Mouse (Mus musculus) spleen, adult 2 months (tissue): ENCODE data around the gene Mfsd11. TPM values are rescaled to one million over a fixed set of nuclear protein-coding genes. Genes with fewer than 3 reads are reported as not detected.

Experiments
- DNase-seq, 2 experiments: peaks; one replicate each; pipeline versions ENCODE4 v3.0.0 to v3.0.0-alpha.2; 2012 to 2021; ENCODE audit warnings: low spot score in 2 of 2, low read depth in 1 of 2
- H3K27ac ChIP-seq: fragments of 200-500 bp; 2 replicates; pipeline ENCODE4 v1.5.1; 2012; ENCODE audit warnings: low read length, inconsistent platforms; ENCODE audit not compliant: insufficient read depth
- H3K27me3 ChIP-seq: fragments of 200-500 bp; 2 replicates; pipeline ENCODE4 v1.6.1; 2012; ENCODE audit warnings: mild to moderate bottlenecking, moderate library complexity, low read length, inconsistent platforms; ENCODE audit not compliant: control insufficient read depth, insufficient read depth
- H3K36me3 ChIP-seq: fragments of 200-500 bp; 2 replicates; pipeline ENCODE4 v1.6.1; 2012; ENCODE audit warnings: mild to moderate bottlenecking, low read length, inconsistent platforms; ENCODE audit not compliant: control insufficient read depth, insufficient read depth
- H3K4me1 ChIP-seq: fragments of 200-500 bp; 2 replicates; pipeline ENCODE4 v1.6.1; 2011; ENCODE audit warnings: inconsistent platforms; ENCODE audit not compliant: control insufficient read depth, insufficient read depth, insufficient read length
- H3K4me3 ChIP-seq: fragments of 200-500 bp; 2 replicates; pipeline ENCODE4 v1.5.1; 2011; ENCODE audit warnings: mild to moderate bottlenecking, inconsistent platforms; ENCODE audit not compliant: insufficient read depth, insufficient read length; ENCODE audit errors: extremely low read depth
- CTCF ChIP-seq: fragments of 200-500 bp; IDR thresholded peaks from 2 replicates; pipeline ENCODE4 v1.5.1; 2011; ENCODE audit warnings: mild to moderate bottlenecking, inconsistent platforms; ENCODE audit not compliant: insufficient read depth, insufficient read length, insufficient replicate concordance; ENCODE audit errors: extremely low read depth
- POLR2A ChIP-seq: fragments of 200-500 bp; IDR thresholded peaks from 2 replicates; pipeline ENCODE4 v1.6.1; 2011; ENCODE audit warnings: low read depth, low read length, inconsistent platforms
- WGBS: fragments of 180-500 bp; shearing (Covaris S2); methylation state at CpG from one replicate; pipeline ENCODE4 v1.1.7; 2018; 5-methylcytosine and 5-hydroxymethylcytosine counted together
- polyA plus RNA-seq: library from polyadenylated mRNA; depleted of rRNA; stranded (reverse); fragments of >200 nt; gene quantifications from 2 replicates; pipeline ENCODE4 v1.2.3, GENCODE M21; 2012

Gene Mfsd11
- polyA plus RNA-seq, 1 experiment, result 14.2 TPM

- H3K36me3 ChIP-seq, result peaks cover 12% of the 10 kb centered on the region
Measured at GRCm38 (mm10) chr11:116865945-116866585, 13.8 kb downstream of the Mfsd11 start.

GRCm38 (mm10) chr11:116868129-116868528 lies 15.9 kb downstream of the Mfsd11 start:
- TF ChIP-seq POLR2A, result no peak
- no peak for TF ChIP-seq CTCF
- H3K4me3 ChIP-seq, result no peak overlapping the region
- H3K27me3 ChIP-seq, result no peaks in the 10 kb centered on the region
- peaks cover 20% of the 10 kb centered on the region for H3K36me3 ChIP-seq
- 60% methylated on average over 3 of the region's 3 CpGs for WGBS
- no peak for DNase-seq
- no peaks in the 10 kb centered on the region for H3K4me1 ChIP-seq
- H3K27ac ChIP-seq, result no peak overlapping the region

More at GRCm38 (mm10) chr11:116865945-116866585, 13.8 kb downstream of the Mfsd11 start:
- no peaks in the 10 kb centered on the region for H3K27me3 ChIP-seq
- WGBS, result 89% methylated on average over 12 of the region's 12 CpGs
- H3K27ac ChIP-seq, result no peak overlapping the region
- no peak for DNase-seq
- no peak overlapping the region for H3K4me3 ChIP-seq
- no peaks in the 10 kb centered on the region for H3K4me1 ChIP-seq
- TF ChIP-seq CTCF (no peak), POLR2A (no peak)

GRCm38 (mm10) chr11:116869223-116869622 lies 17.0 kb downstream of the Mfsd11 start:
- no peaks in the 10 kb centered on the region for H3K27me3 ChIP-seq
- peaks cover 27% of the 10 kb centered on the region for H3K36me3 ChIP-seq
- no peak overlapping the region for H3K4me3 ChIP-seq
- 94% methylated on average over 8 of the region's 8 CpGs for WGBS
- no peak overlapping the region for H3K27ac ChIP-seq
- H3K4me1 ChIP-seq, result no peaks in the 10 kb centered on the region
- TF ChIP-seq CTCF (no peak), POLR2A (no peak)
- DNase-seq, result no peak

GRCm38 (mm10) chr11:116869641-116870040 lies 17.4 kb downstream of the Mfsd11 start:
- Histone ChIP-seq H3K36me3 (peaks cover 30% of the 10 kb centered on the region), H3K4me1 (no peaks in the 10 kb centered on the region), H3K27me3 (no peaks in the 10 kb centered on the region), H3K27ac (no peak overlapping the region), H3K4me3 (no peak overlapping the region)
- WGBS, result 81% methylated on average over 4 of the region's 4 CpGs
- TF ChIP-seq POLR2A (no peak), CTCF (no peak)
- DNase-seq, result no peak

GRCm38 (mm10) chr11:116871538-116871937 lies 19.3 kb downstream of the Mfsd11 start:
- no peak overlapping the region for H3K4me3 ChIP-seq

GRCm38 (mm10) chr11:116873987-116874386 lies 21.7 kb downstream of the Mfsd11 start:
- no peaks in the 10 kb centered on the region for H3K4me1 ChIP-seq
- 95% methylated on average over 20 of the region's 20 CpGs for WGBS
- H3K27me3 ChIP-seq, result no peaks in the 10 kb centered on the region
- DNase-seq, result no peak
- TF ChIP-seq POLR2A (no peak), CTCF (no peak)
- H3K27ac ChIP-seq, result no peak overlapping the region
- no peak overlapping the region for H3K4me3 ChIP-seq
- H3K36me3 ChIP-seq, result peaks cover 26% of the 10 kb centered on the region

More at GRCm38 (mm10) chr11:116871538-116871937, 19.3 kb downstream of the Mfsd11 start:
- peaks cover 26% of the 10 kb centered on the region for H3K36me3 ChIP-seq
- TF ChIP-seq POLR2A, result no peak
- H3K4me1 ChIP-seq, result no peaks in the 10 kb centered on the region
- WGBS, result 78% methylated on average over 9 of the region's 9 CpGs
- DNase-seq, result no peak
- no peak overlapping the region for H3K27ac ChIP-seq
- H3K27me3 ChIP-seq, result no peaks in the 10 kb centered on the region

GRCm38 (mm10) chr11:116878454-116878853 lies 26.2 kb downstream of the Mfsd11 start:
- no peaks in the 10 kb centered on the region for H3K4me1 ChIP-seq
- H3K27ac ChIP-seq, result no peak overlapping the region
- H3K36me3 ChIP-seq, result peaks cover 13% of the 10 kb centered on the region
- TF ChIP-seq POLR2A (no peak), CTCF (no peak)
- 93% methylated on average over 8 of the region's 8 CpGs for WGBS
- DNase-seq, result no peak
- H3K27me3 ChIP-seq, result no peaks in the 10 kb centered on the region
- no peak overlapping the region for H3K4me3 ChIP-seq
